Comparison of ENCODE assay signal across 16 mouse cellular contexts in genomic region chr16:96066174-96066573, GRCm38 (mm10).
"Had no signal": no experiment of that assay in that cellular context is flagged by ENCODE, and none has a peak within 500 bp of the region (broad histone marks: within the 10 kb centered on the region; RNA-seq: fewer than 3 reads in every experiment).

No protein-coding gene starts in this region.

- H3K4me2 ChIP-seq: lung, embryonic 15.5 days; midbrain, embryonic 11.5 days; midbrain, embryonic 13.5 days; midbrain, embryonic 15.5 days; neural tube, embryonic 12.5 days had no signal

- H3K27me3 ChIP-seq: lung, embryonic 15.5 days; midbrain, embryonic 13.5 days; midbrain, embryonic 15.5 days; neural tube, embryonic 12.5 days had no signal

- H3K9ac ChIP-seq: lung, embryonic 15.5 days; midbrain, embryonic 13.5 days; midbrain, embryonic 15.5 days; neural tube, embryonic 12.5 days had no signal

- H3K4me3 ChIP-seq: lung, embryonic 15.5 days; midbrain, embryonic 13.5 days; midbrain, embryonic 15.5 days; neural tube, embryonic 12.5 days had no signal

- H3K27ac ChIP-seq: lung, embryonic 15.5 days; macrophage; midbrain, embryonic 13.5 days; midbrain, embryonic 15.5 days; neural tube, embryonic 12.5 days had no signal

- DNase-seq: lung, adult 2 months; lung, postnatal 14 days; lung, postnatal 36 days; right cerebral cortex, postnatal 25 days; right cerebral cortex, postnatal 4 days; spleen, adult 18-20 months; thymus, adult 18-20 months; thymus, postnatal 14 days; thymus, postnatal 36 days had no signal

- ATAC-seq: lung, postnatal 0 days; midbrain, embryonic 13.5 days; midbrain, embryonic 15.5 days had no signal

- H3K4me1 ChIP-seq: lung, embryonic 15.5 days; midbrain, embryonic 13.5 days; midbrain, embryonic 15.5 days; neural tube, embryonic 12.5 days had no signal

- H3K9me3 ChIP-seq: lung, embryonic 15.5 days; midbrain, embryonic 13.5 days; midbrain, embryonic 15.5 days; neural tube, embryonic 12.5 days had no signal
